Mouse (Mus musculus): Measurements from ENCODE around the gene Aif1. TPM values are rescaled to one million over a fixed set of nuclear protein-coding genes. Genes with fewer than 3 reads are reported as not detected.

The Aif1 gene
- polyA plus RNA-seq, 1 experiment from 2014 or later, result 7.7 TPM

- peak; percentile 95 for ATAC-seq (ENCODE audit: low FRiP score, low read depth)
- H3K4me3 ChIP-seq, result peak within 1 kb of the TSS; percentile 96
- H3K27ac ChIP-seq (replicated peaks), result peak within 1 kb of the TSS; percentile 93
- H3K9me3 ChIP-seq, result no peaks in the 10 kb centered on the region
- H3K4me2 ChIP-seq (replicated peaks), result peak within 1 kb of the TSS; percentile 99
- H3K9ac ChIP-seq (replicated peaks), result peak within 1 kb of the TSS; percentile 96
- under 1% methylated on average over 50 of the region's 50 CpGs for WGBS
- H3K4me1 ChIP-seq, result peaks cover 31% of the 10 kb centered on the region
- peaks cover 47% of the 10 kb centered on the region for H3K36me3 ChIP-seq
- H3K27me3 ChIP-seq, result no peaks in the 10 kb centered on the region
Observed at GRCm38 (mm10) chr17:35121143-35121799, 54.6 kb downstream of the Aif1 start, which contains the start of gene Gpank1. Gpank1 (plus strand) TSS chr17:35121455.

Small RNA genes within 50 kb of the gene (microRNA-seq; reads per million reads assigned to microRNA genes)
- gene Mir6973a (not detected), gene Mir6974 (not detected)

Other genes starting within 250 kb of the Aif1 start
- 20.4 and 20.7 TPM in 2 replicates for gene Neu1, start 244.8 kb downstream of the Aif1 start, polyA plus RNA-seq (2016; fragmentation: Nextera tagmentation; extraction: Ambion mirVana)
- 0.22 TPM in 1 of 2 replicates, not detected in the other for gene Hspa1b, start 216.8 kb downstream of the Aif1 start, polyA plus RNA-seq (2016; fragmentation: Nextera tagmentation; extraction: Ambion mirVana)
- not detected in 2 replicates for gene Gm20481, start 206.2 kb downstream of the Aif1 start, polyA plus RNA-seq (2016; fragmentation: Nextera tagmentation; extraction: Ambion mirVana)
- gene Hspa1a, start 203.9 kb downstream of the Aif1 start, polyA plus RNA-seq (2016; fragmentation: Nextera tagmentation; extraction: Ambion mirVana), result 2.3 and 2.8 TPM in 2 replicates
- 1.1 and 1.7 TPM in 2 replicates for gene Hspa1l, start 203.4 kb downstream of the Aif1 start, polyA plus RNA-seq (2016; fragmentation: Nextera tagmentation; extraction: Ambion mirVana)
- gene Lsm2, start 194.2 kb downstream of the Aif1 start, polyA plus RNA-seq (2016; fragmentation: Nextera tagmentation; extraction: Ambion mirVana), result 188 and 202 TPM in 2 replicates
- gene Vars, start 175.1 kb downstream of the Aif1 start, polyA plus RNA-seq (2016; fragmentation: Nextera tagmentation; extraction: Ambion mirVana), result 139 and 142 TPM in 2 replicates
- gene Vwa7, start 159.5 kb downstream of the Aif1 start, polyA plus RNA-seq (2016; fragmentation: Nextera tagmentation; extraction: Ambion mirVana), result 0.14 and 0.23 TPM in 2 replicates
- gene Sapcd1, start 148.1 kb downstream of the Aif1 start, polyA plus RNA-seq (2016; fragmentation: Nextera tagmentation; extraction: Ambion mirVana), result 5.2 and 6.8 TPM in 2 replicates
- 6.9 and 7.6 TPM in 2 replicates for gene Msh5, start 129.3 kb downstream of the Aif1 start, polyA plus RNA-seq (2016; fragmentation: Nextera tagmentation; extraction: Ambion mirVana)
- gene Clic1, start 126.1 kb downstream of the Aif1 start, polyA plus RNA-seq (2016; fragmentation: Nextera tagmentation; extraction: Ambion mirVana), result 145 and 165 TPM in 2 replicates
- gene Ddah2, start 117.0 kb downstream of the Aif1 start, polyA plus RNA-seq (2016; fragmentation: Nextera tagmentation; extraction: Ambion mirVana), result 595 and 615 TPM in 2 replicates
- gene Ly6g6c, start 110.7 kb downstream of the Aif1 start, polyA plus RNA-seq (2016; fragmentation: Nextera tagmentation; extraction: Ambion mirVana), result not detected in 2 replicates
- 0.52 and 0.93 TPM in 2 replicates for gene Mpig6b, start 109.9 kb downstream of the Aif1 start, polyA plus RNA-seq (2016; fragmentation: Nextera tagmentation; extraction: Ambion mirVana)
- 0.24 TPM in 1 of 2 replicates, not detected in the other for gene Ly6g6e, start 99.2 kb downstream of the Aif1 start, polyA plus RNA-seq (2016; fragmentation: Nextera tagmentation; extraction: Ambion mirVana)
- gene Ly6g6d, start 98.0 kb downstream of the Aif1 start, polyA plus RNA-seq (2016; fragmentation: Nextera tagmentation; extraction: Ambion mirVana), result 1.1 and 1.7 TPM in 2 replicates
- gene Ly6g6f, start 90.5 kb downstream of the Aif1 start, polyA plus RNA-seq (2016; fragmentation: Nextera tagmentation; extraction: Ambion mirVana), result 0.47 TPM in 2 replicates
- 69.0 and 72.3 TPM in 2 replicates for gene Abhd16a, start 86.8 kb downstream of the Aif1 start, polyA plus RNA-seq (2016; fragmentation: Nextera tagmentation; extraction: Ambion mirVana)
- gene Ly6g5c, start 67.8 kb downstream of the Aif1 start, polyA plus RNA-seq (2016; fragmentation: Nextera tagmentation; extraction: Ambion mirVana), result not detected in 2 replicates
- 1.0 and 1.5 TPM in 2 replicates for gene Ly6g5b, start 60.6 kb downstream of the Aif1 start, polyA plus RNA-seq (2016; fragmentation: Nextera tagmentation; extraction: Ambion mirVana)
- 22.2 and 26.4 TPM in 2 replicates for gene Gpank1, start 54.6 kb downstream of the Aif1 start, polyA plus RNA-seq (2016; fragmentation: Nextera tagmentation; extraction: Ambion mirVana)
- gene Csnk2b, start 54.0 kb downstream of the Aif1 start, polyA plus RNA-seq (2016; fragmentation: Nextera tagmentation; extraction: Ambion mirVana), result 279 TPM in 2 replicates
- gene D17H6S53E, start 49.7 kb downstream of the Aif1 start, polyA plus RNA-seq (2016; fragmentation: Nextera tagmentation; extraction: Ambion mirVana), result 8.0 and 9.1 TPM in 2 replicates
- gene Apom, start 44.0 kb downstream of the Aif1 start, polyA plus RNA-seq (2016; fragmentation: Nextera tagmentation; extraction: Ambion mirVana), result 0.65 and 1.5 TPM in 2 replicates
- gene Bag6, start 40.9 kb downstream of the Aif1 start, polyA plus RNA-seq (2016; fragmentation: Nextera tagmentation; extraction: Ambion mirVana), result 84.0 and 95.3 TPM in 2 replicates
- gene Prrc2a, start 11.2 kb downstream of the Aif1 start, polyA plus RNA-seq (2016; fragmentation: Nextera tagmentation; extraction: Ambion mirVana), result 236 and 239 TPM in 2 replicates
- 4.7 and 9.9 TPM in 2 replicates for gene Lst1, start 12.4 kb upstream of the Aif1 start, polyA plus RNA-seq (2016; fragmentation: Nextera tagmentation; extraction: Ambion mirVana)
- gene Ltb, start 18.4 kb upstream of the Aif1 start, polyA plus RNA-seq (2016; fragmentation: Nextera tagmentation; extraction: Ambion mirVana), result 0.48 and 0.62 TPM in 2 replicates
- gene Tnf, start 25.9 kb upstream of the Aif1 start, polyA plus RNA-seq (2016; fragmentation: Nextera tagmentation; extraction: Ambion mirVana), result not detected in 2 replicates
- gene Lta, start 29.3 kb upstream of the Aif1 start, polyA plus RNA-seq (2016; fragmentation: Nextera tagmentation; extraction: Ambion mirVana), result not detected in 2 replicates
- gene Gm16181, start 44.8 kb upstream of the Aif1 start, polyA plus RNA-seq (2016; fragmentation: Nextera tagmentation; extraction: Ambion mirVana), result 0.38 TPM in 1 of 2 replicates, not detected in the other
- 18.8 and 19.6 TPM in 2 replicates for gene Atp6v1g2, start 57.6 kb upstream of the Aif1 start, polyA plus RNA-seq (2016; fragmentation: Nextera tagmentation; extraction: Ambion mirVana)
- gene Nfkbil1, start 59.7 kb upstream of the Aif1 start, polyA plus RNA-seq (2016; fragmentation: Nextera tagmentation; extraction: Ambion mirVana), result 10.9 and 11.4 TPM in 2 replicates
- 565 and 579 TPM in 2 replicates for gene Ddx39b, start 65.7 kb upstream of the Aif1 start, polyA plus RNA-seq (2016; fragmentation: Nextera tagmentation; extraction: Ambion mirVana)
- 45.5 and 47.8 TPM in 2 replicates for gene H2-D1, start 86.7 kb upstream of the Aif1 start, polyA plus RNA-seq (2016; fragmentation: Nextera tagmentation; extraction: Ambion mirVana)
- 0.08 and 0.17 TPM in 2 replicates for gene H2-Q1, start 144.3 kb upstream of the Aif1 start, polyA plus RNA-seq (2016; fragmentation: Nextera tagmentation; extraction: Ambion mirVana)
- 0.15 and 0.20 TPM in 2 replicates for gene H2-Q2, start 166.2 kb upstream of the Aif1 start, polyA plus RNA-seq (2016; fragmentation: Nextera tagmentation; extraction: Ambion mirVana)
- gene H2-Q4, start 203.5 kb upstream of the Aif1 start, polyA plus RNA-seq (2016; fragmentation: Nextera tagmentation; extraction: Ambion mirVana), result 1.9 and 2.3 TPM in 2 replicates
- 0.09 and 0.27 TPM in 2 replicates for gene H2-Q6, start 248.8 kb upstream of the Aif1 start, polyA plus RNA-seq (2016; fragmentation: Nextera tagmentation; extraction: Ambion mirVana)